Mouse (Mus musculus): ENCODE measurements at regions not wholly inside any gene's neighbourhood (a gene's known extent, or its start where the extent isn't known, plus 50 kb on each side); places are given as distances from the start of the nearest gene placed in this dataset.

GRCm38 (mm10) chr12:79973566-79974230 is 139.1 kb downstream of the Zfp36l1 start:
- H3K9me3 ChIP-seq (ENCODE audit: control insufficient read depth, insufficient read depth, low read depth, low read length), result no peaks in the 10 kb centered on the region
- H3K9ac ChIP-seq (ENCODE audit: insufficient read depth, low read depth, low read length, poor library complexity, severe bottlenecking), result no peak overlapping the region
- H3K27ac ChIP-seq (ENCODE audit: insufficient read depth, low read depth, low read length, poor library complexity, severe bottlenecking), result no peak overlapping the region; the same call in 1 of the 2 replicates
- TF ChIP-seq MAFK (IDR thresholded peaks at IDR 0.05; ENCODE audit: insufficient read depth, low read depth, low read length) (no peak), ZNF384 (IDR thresholded peaks at IDR 0.05; ENCODE audit: low read depth, low read length) (no peak), HCFC1 (IDR thresholded peaks at IDR 0.05; ENCODE audit: borderline replicate concordance, insufficient read depth, low read length) (no peak), CHD2 (IDR thresholded peaks at IDR 0.05; ENCODE audit: low read depth, low read length) (no peak), ZC3H11A (IDR thresholded peaks at IDR 0.05; ENCODE audit: borderline replicate concordance, low read depth, low read length) (no peak)
- no peaks in the 10 kb centered on the region for H3K36me3 ChIP-seq (ENCODE audit: control insufficient read depth, insufficient read depth, low read length, poor library complexity, severe bottlenecking)
- peaks cover 3 to 17% of the 10 kb centered on the region in 2 experiments; a peak in 2 of 4 replicates for H3K4me1 ChIP-seq (ENCODE audit: control insufficient read depth in 2 of 2, insufficient read depth in 2 of 2, low read length in 2 of 2, poor library complexity in 1 of 2)
- in situ Hi-C loops (cut with MboI; ENCODE audit: low sequenced_read_pairs in 2 of 2, unreplicated experiment in 2 of 2), result no loop called here
- DNase-seq (ENCODE audit: low read depth, low spot score), result no peak
- no peak overlapping the region for H3K4me3 ChIP-seq (ENCODE audit: insufficient read depth in 1 of 2, low read depth in 1 of 2, low read length in 2 of 2, poor library complexity in 1 of 2, severe bottlenecking in 1 of 2)

- peaks cover 3 to 22% of the 10 kb centered on the region in 2 experiments; a peak in 3 of 4 replicates for H3K4me1 ChIP-seq (ENCODE audit: control insufficient read depth in 2 of 2, insufficient read depth in 2 of 2, low read length in 2 of 2, poor library complexity in 1 of 2)
- DNase-seq (ENCODE audit: low read depth, low spot score), result no peak
- H3K9me3 ChIP-seq (ENCODE audit: control insufficient read depth, insufficient read depth, low read depth, low read length), result no peaks in the 10 kb centered on the region
- TF ChIP-seq MAFK (IDR thresholded peaks at IDR 0.05; ENCODE audit: insufficient read depth, low read depth, low read length), result no peak
- no peak for TF ChIP-seq CHD2 (IDR thresholded peaks at IDR 0.05; ENCODE audit: low read depth, low read length)
- TF ChIP-seq ZC3H11A (IDR thresholded peaks at IDR 0.05; ENCODE audit: borderline replicate concordance, low read depth, low read length), result no peak
- no peak for TF ChIP-seq ZNF384 (IDR thresholded peaks at IDR 0.05; ENCODE audit: low read depth, low read length)
- TF ChIP-seq HCFC1 (IDR thresholded peaks at IDR 0.05; ENCODE audit: borderline replicate concordance, insufficient read depth, low read length), result no peak
- in situ Hi-C loops (cut with MboI; ENCODE audit: low sequenced_read_pairs in 2 of 2, unreplicated experiment in 2 of 2), result no loop called here
- no peak overlapping the region for H3K4me3 ChIP-seq (ENCODE audit: insufficient read depth in 1 of 2, low read depth in 1 of 2, low read length in 2 of 2, poor library complexity in 1 of 2, severe bottlenecking in 1 of 2)
- H3K9ac ChIP-seq (ENCODE audit: insufficient read depth, low read depth, low read length, poor library complexity, severe bottlenecking), result no peak overlapping the region
- no peak overlapping the region for H3K27ac ChIP-seq (ENCODE audit: insufficient read depth, low read depth, low read length, poor library complexity, severe bottlenecking)
- H3K36me3 ChIP-seq (ENCODE audit: control insufficient read depth, insufficient read depth, low read length, poor library complexity, severe bottlenecking), result no peaks in the 10 kb centered on the region
Measured at GRCm38 (mm10) chr12:79970981-79971390, 141.8 kb downstream of the Zfp36l1 start.

GRCm38 (mm10) chr12:79970227-79970901 is 142.4 kb downstream of the Zfp36l1 start:
- in situ Hi-C loops (cut with MboI; ENCODE audit: low sequenced_read_pairs in 2 of 2, unreplicated experiment in 2 of 2), result no loop called here
- no peak for TF ChIP-seq ZNF384 (IDR thresholded peaks at IDR 0.05; ENCODE audit: low read depth, low read length)
- no peak for TF ChIP-seq HCFC1 (IDR thresholded peaks at IDR 0.05; ENCODE audit: borderline replicate concordance, insufficient read depth, low read length)
- TF ChIP-seq MAFK (IDR thresholded peaks at IDR 0.05; ENCODE audit: insufficient read depth, low read depth, low read length), result no peak
- TF ChIP-seq CHD2 (IDR thresholded peaks at IDR 0.05; ENCODE audit: low read depth, low read length), result no peak
- TF ChIP-seq ZC3H11A (IDR thresholded peaks at IDR 0.05; ENCODE audit: borderline replicate concordance, low read depth, low read length), result no peak
- no peak for DNase-seq (ENCODE audit: low read depth, low spot score)
- no peak overlapping the region for H3K27ac ChIP-seq (ENCODE audit: insufficient read depth, low read depth, low read length, poor library complexity, severe bottlenecking)
- no peak overlapping the region for H3K9ac ChIP-seq (ENCODE audit: insufficient read depth, low read depth, low read length, poor library complexity, severe bottlenecking)
- no peak overlapping the region for H3K4me3 ChIP-seq (ENCODE audit: insufficient read depth in 1 of 2, low read depth in 1 of 2, low read length in 2 of 2, poor library complexity in 1 of 2, severe bottlenecking in 1 of 2)
- no peaks in the 10 kb centered on the region for H3K36me3 ChIP-seq (ENCODE audit: control insufficient read depth, insufficient read depth, low read length, poor library complexity, severe bottlenecking)
- no peaks in the 10 kb centered on the region for H3K9me3 ChIP-seq (ENCODE audit: control insufficient read depth, insufficient read depth, low read depth, low read length)
- peaks cover 3 to 23% of the 10 kb centered on the region in 2 experiments; a peak in 3 of 4 replicates for H3K4me1 ChIP-seq (ENCODE audit: control insufficient read depth in 2 of 2, insufficient read depth in 2 of 2, low read length in 2 of 2, poor library complexity in 1 of 2)

- Histone ChIP-seq H3K4me3 (ENCODE audit: insufficient read depth in 1 of 2, low read depth in 1 of 2, low read length in 2 of 2, poor library complexity in 1 of 2, severe bottlenecking in 1 of 2) (no peak overlapping the region), H3K27ac (ENCODE audit: insufficient read depth, low read depth, low read length, poor library complexity, severe bottlenecking) (no peak overlapping the region), H3K9ac (ENCODE audit: insufficient read depth, low read depth, low read length, poor library complexity, severe bottlenecking) (no peak overlapping the region), H3K36me3 (ENCODE audit: control insufficient read depth, insufficient read depth, low read length, poor library complexity, severe bottlenecking) (no peaks in the 10 kb centered on the region), H3K9me3 (ENCODE audit: control insufficient read depth, insufficient read depth, low read depth, low read length) (no peaks in the 10 kb centered on the region), H3K4me1 (ENCODE audit: control insufficient read depth in 2 of 2, insufficient read depth in 2 of 2, low read length in 2 of 2, poor library complexity in 1 of 2) (peaks cover 2 to 18% of the 10 kb centered on the region in 2 experiments; a peak in 3 of 4 replicates)
- DNase-seq (ENCODE audit: low read depth, low spot score), result no peak
- in situ Hi-C loops (cut with MboI; ENCODE audit: low sequenced_read_pairs in 2 of 2, unreplicated experiment in 2 of 2), result no loop called here
- TF ChIP-seq HCFC1 (IDR thresholded peaks at IDR 0.05; ENCODE audit: borderline replicate concordance, insufficient read depth, low read length) (no peak), CHD2 (IDR thresholded peaks at IDR 0.05; ENCODE audit: low read depth, low read length) (no peak), ZC3H11A (IDR thresholded peaks at IDR 0.05; ENCODE audit: borderline replicate concordance, low read depth, low read length) (no peak), MAFK (IDR thresholded peaks at IDR 0.05; ENCODE audit: insufficient read depth, low read depth, low read length) (no peak), ZNF384 (IDR thresholded peaks at IDR 0.05; ENCODE audit: low read depth, low read length) (no peak)
Measured at GRCm38 (mm10) chr12:79969346-79970226, 143.2 kb downstream of the Zfp36l1 start.

Measured in ES-E14 (cell line).